Mouse (Mus musculus): Measurements from ENCODE around the gene Nrip1. TPM values are rescaled to one million over a fixed set of nuclear protein-coding genes. Genes with fewer than 3 reads are reported as not detected.

Gene Nrip1
- polyA plus RNA-seq, 1 experiment from 2014 or later: 33.7 TPM

DNA sequence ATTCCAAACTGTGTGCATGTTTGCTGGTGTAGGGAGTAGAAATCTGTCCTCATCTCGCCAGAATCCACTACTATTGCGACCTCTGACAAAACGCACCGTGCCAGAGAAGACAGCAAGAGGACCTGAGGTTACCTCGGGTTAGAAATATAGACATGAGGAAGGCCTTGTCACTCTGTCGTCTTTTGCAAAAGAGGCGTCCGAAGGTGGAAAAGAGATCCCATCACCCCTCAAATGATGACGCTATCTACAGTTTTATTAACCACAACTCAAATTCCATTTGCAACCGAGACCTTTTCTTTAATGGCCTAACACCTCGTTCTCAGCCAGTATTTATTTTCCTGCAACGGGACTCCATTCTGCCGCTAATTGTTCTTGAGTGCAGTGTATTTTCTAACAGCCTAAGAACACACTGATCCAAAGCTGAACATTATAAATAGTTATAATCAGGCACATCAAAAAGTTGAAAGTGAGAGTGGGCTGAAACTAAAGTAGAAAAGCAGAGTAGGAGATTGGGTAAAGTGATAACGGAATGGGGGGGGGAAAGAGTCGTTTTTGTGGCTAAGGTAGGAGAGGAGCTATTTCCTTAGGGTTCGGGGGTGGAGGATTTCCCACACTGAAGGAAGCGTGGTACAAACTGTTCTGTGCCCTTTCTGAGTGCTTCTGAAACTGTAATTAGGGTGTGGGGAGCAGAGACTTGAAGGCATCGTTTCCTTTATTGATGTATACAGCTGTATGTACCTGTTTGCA lies 124.1 kb downstream of the Nrip1 start:
- Histone ChIP-seq H3K4me1 (replicated peaks; ENCODE audit: insufficient read depth, low read length) (no peaks in the 10 kb centered on the region), H3K27ac (no peak overlapping the region), H3K36me3 (ENCODE audit: insufficient read depth, low read length) (no peaks in the 10 kb centered on the region), H3K4me3 (replicated peaks; ENCODE audit: low read depth, low read length) (no peak overlapping the region), H3K4me2 (ENCODE audit: low read length) (no peak overlapping the region), H3K9me3 (replicated peaks; ENCODE audit: low read length) (no peaks in the 10 kb centered on the region), H3K9ac (ENCODE audit: low read depth, low read length) (no peak overlapping the region), H3K27me3 (ENCODE audit: insufficient read depth, low read length) (no peaks in the 10 kb centered on the region)
- DNase-seq (ENCODE audit: low spot score) (no peak), ATAC-seq (replicated peaks; ENCODE audit: low FRiP score, low read depth) (no peak)
- WGBS: 67% methylated on average over 18 of the region's 18 CpGs
- no peak for TF ChIP-seq CTCF (IDR thresholded peaks at IDR 0.05; ENCODE audit: low read depth)

DNA sequence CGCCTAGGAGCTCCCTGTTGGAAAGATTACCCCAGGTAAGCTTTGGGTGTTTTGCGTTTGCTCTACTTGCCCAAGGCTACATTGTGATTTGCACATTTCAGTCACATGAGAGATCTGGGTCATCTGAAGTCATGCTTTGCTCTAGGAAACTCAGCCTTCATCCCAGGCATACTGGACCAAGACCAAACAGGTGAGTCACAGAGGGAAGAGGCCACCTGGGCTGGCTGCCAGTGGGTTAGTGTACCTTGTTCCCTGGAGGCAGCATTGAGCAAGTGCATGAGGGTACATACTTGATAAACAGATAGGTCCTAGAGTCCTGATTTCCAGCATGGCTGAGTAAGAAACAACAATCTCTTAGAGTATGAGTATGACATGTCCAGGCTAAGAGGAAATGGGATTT lies 130.8 kb downstream of the Nrip1 start:
- DNase-seq (ENCODE audit: low spot score) (peak; percentile 13), ATAC-seq (replicated peaks; ENCODE audit: low FRiP score, low read depth) (peak; percentile 71)
- WGBS: 85% methylated on average over 2 of the region's 2 CpGs
- Histone ChIP-seq H3K9ac (ENCODE audit: low read depth, low read length) (no peak overlapping the region), H3K4me3 (replicated peaks; ENCODE audit: low read depth, low read length) (no peak overlapping the region), H3K36me3 (ENCODE audit: insufficient read depth, low read length) (no peaks in the 10 kb centered on the region), H3K27ac (no peak overlapping the region), H3K4me1 (replicated peaks; ENCODE audit: insufficient read depth, low read length) (no peaks in the 10 kb centered on the region), H3K9me3 (replicated peaks; ENCODE audit: low read length) (no peaks in the 10 kb centered on the region), H3K27me3 (ENCODE audit: insufficient read depth, low read length) (no peaks in the 10 kb centered on the region), H3K4me2 (ENCODE audit: low read length) (no peak overlapping the region)
- no peak for TF ChIP-seq CTCF (IDR thresholded peaks at IDR 0.05; ENCODE audit: low read depth)

DNA sequence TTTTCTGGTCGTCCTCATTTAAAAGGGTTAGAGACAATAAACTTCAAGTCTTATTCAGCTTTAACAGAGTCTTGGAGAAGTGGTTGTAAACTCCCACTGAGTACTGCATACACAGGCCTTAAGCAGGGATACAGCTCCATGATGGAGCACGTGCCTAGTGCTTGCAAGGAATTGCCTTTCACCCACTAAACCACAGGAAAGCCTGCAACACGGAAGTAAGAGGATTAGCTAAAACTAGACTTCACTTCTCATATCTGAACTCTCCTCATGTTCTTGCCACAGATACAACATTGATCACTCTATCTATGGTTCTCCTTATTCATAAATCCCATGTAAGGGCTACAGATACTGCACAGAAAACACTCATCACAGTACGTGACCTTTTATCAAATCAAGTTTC lies 132.4 kb downstream of the Nrip1 start:
- no peak for TF ChIP-seq CTCF (IDR thresholded peaks at IDR 0.05; ENCODE audit: low read depth)
- no peak overlapping the region for H3K4me2 ChIP-seq (ENCODE audit: low read length)
- H3K27me3 ChIP-seq (ENCODE audit: insufficient read depth, low read length): no peaks in the 10 kb centered on the region
- H3K9ac ChIP-seq (ENCODE audit: low read depth, low read length): no peak overlapping the region
- no peaks in the 10 kb centered on the region for H3K36me3 ChIP-seq (ENCODE audit: insufficient read depth, low read length)
- DNase-seq (ENCODE audit: low spot score) (no peak), ATAC-seq (replicated peaks; ENCODE audit: low FRiP score, low read depth) (no peak)
- H3K27ac ChIP-seq: no peak overlapping the region
- no peak overlapping the region for H3K4me3 ChIP-seq (replicated peaks; ENCODE audit: low read depth, low read length)
- H3K9me3 ChIP-seq (replicated peaks; ENCODE audit: low read length): no peaks in the 10 kb centered on the region
- WGBS: 67% methylated on average over 4 of the region's 4 CpGs
- no peaks in the 10 kb centered on the region for H3K4me1 ChIP-seq (replicated peaks; ENCODE audit: insufficient read depth, low read length)

DNA sequence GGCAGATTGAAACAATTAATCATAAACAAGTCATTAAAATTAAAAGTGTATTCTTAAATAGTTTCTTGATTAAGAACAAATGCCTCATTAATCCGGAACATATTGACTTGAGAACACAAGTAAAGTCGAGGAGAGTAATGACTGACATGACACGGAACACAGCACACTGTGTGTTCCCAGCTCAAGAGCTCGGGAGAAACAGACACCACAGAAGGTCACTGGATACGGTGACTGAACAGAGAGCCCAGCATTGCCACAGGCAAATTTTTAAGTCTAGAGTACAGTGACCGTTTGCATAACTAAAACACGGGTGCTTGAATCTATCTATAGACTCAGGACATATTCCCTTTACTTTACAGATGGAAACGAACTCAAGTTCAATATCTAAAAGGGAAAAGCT lies 134.3 kb downstream of the Nrip1 start:
- no peak for TF ChIP-seq CTCF (IDR thresholded peaks at IDR 0.05; ENCODE audit: low read depth)
- Histone ChIP-seq H3K4me2 (ENCODE audit: low read length) (no peak overlapping the region), H3K9me3 (replicated peaks; ENCODE audit: low read length) (no peaks in the 10 kb centered on the region), H3K4me3 (replicated peaks; ENCODE audit: low read depth, low read length) (no peak overlapping the region), H3K9ac (ENCODE audit: low read depth, low read length) (no peak overlapping the region), H3K27me3 (ENCODE audit: insufficient read depth, low read length) (no peaks in the 10 kb centered on the region), H3K27ac (no peak overlapping the region), H3K36me3 (ENCODE audit: insufficient read depth, low read length) (no peaks in the 10 kb centered on the region), H3K4me1 (replicated peaks; ENCODE audit: insufficient read depth, low read length) (no peaks in the 10 kb centered on the region)
- DNase-seq (ENCODE audit: low spot score) (peak; percentile 59), ATAC-seq (replicated peaks; ENCODE audit: low FRiP score, low read depth) (peak; percentile 82; the same call in 1 of the 2 replicates)
- 44% methylated on average over 8 of the region's 8 CpGs for WGBS

DNA sequence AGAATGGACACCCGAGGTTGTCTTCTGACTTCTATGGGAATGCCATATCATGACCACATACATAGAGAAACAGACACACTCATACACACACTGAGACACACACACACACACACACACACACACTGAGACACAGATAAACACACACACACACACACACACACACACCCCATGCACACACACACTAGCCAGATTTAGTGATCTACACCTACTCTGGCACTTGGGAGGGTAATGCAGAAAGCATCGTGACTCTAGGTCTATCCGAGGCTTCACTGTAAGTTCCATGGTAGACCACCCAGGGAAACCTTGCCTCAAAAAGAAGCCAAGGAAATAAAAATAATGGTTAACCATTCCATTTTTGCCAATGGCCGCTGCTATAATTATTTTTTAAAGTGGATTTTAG lies 134.8 kb downstream of the Nrip1 start:
- Histone ChIP-seq H3K27me3 (ENCODE audit: insufficient read depth, low read length) (no peaks in the 10 kb centered on the region), H3K9ac (ENCODE audit: low read depth, low read length) (no peak overlapping the region), H3K27ac (no peak overlapping the region), H3K4me3 (replicated peaks; ENCODE audit: low read depth, low read length) (no peak overlapping the region), H3K4me2 (ENCODE audit: low read length) (no peak overlapping the region), H3K36me3 (ENCODE audit: insufficient read depth, low read length) (no peaks in the 10 kb centered on the region), H3K9me3 (replicated peaks; ENCODE audit: low read length) (no peaks in the 10 kb centered on the region), H3K4me1 (replicated peaks; ENCODE audit: insufficient read depth, low read length) (no peaks in the 10 kb centered on the region)
- 67% methylated on average over 4 of the region's 4 CpGs for WGBS
- no peak for TF ChIP-seq CTCF (IDR thresholded peaks at IDR 0.05; ENCODE audit: low read depth)
- ATAC-seq (replicated peaks; ENCODE audit: low FRiP score, low read depth) (no peak), DNase-seq (ENCODE audit: low spot score) (no peak)
